Mouse (Mus musculus): ENCODE results near the gene Ercc5. TPM values are rescaled to one million over a fixed set of nuclear protein-coding genes. Genes with fewer than 3 reads are reported as not detected.

The Ercc5 gene
- polyA plus RNA-seq, 1 experiment: 14.5 TPM

GRCm38 (mm10) chr1:44167859-44168383 is 20.4 kb downstream of the Ercc5 start:
- no peak for TF ChIP-seq CTCF (IDR thresholded peaks at IDR 0.05; ENCODE audit: low read depth, low read length)
- no peak for TF ChIP-seq POLR2A (IDR thresholded peaks at IDR 0.05; ENCODE audit: borderline replicate concordance, low read depth, low read length)
- H3K4me3 ChIP-seq (ENCODE audit: insufficient read depth, low read length): no peak overlapping the region
- H3K27ac ChIP-seq (ENCODE audit: insufficient read depth, low read depth, low read length): no peak overlapping the region
- no peaks in the 10 kb centered on the region for H3K4me1 ChIP-seq (ENCODE audit: control insufficient read depth, insufficient read depth, low read length)

GRCm38 (mm10) chr1:44172656-44173055 is 25.1 kb downstream of the Ercc5 start:
- Histone ChIP-seq H3K27ac (ENCODE audit: insufficient read depth, low read depth, low read length) (no peak overlapping the region), H3K4me3 (ENCODE audit: insufficient read depth, low read length) (no peak overlapping the region), H3K4me1 (ENCODE audit: control insufficient read depth, insufficient read depth, low read length) (no peaks in the 10 kb centered on the region)
- TF ChIP-seq CTCF (IDR thresholded peaks at IDR 0.05; ENCODE audit: low read depth, low read length): no peak
- no peak for TF ChIP-seq POLR2A (IDR thresholded peaks at IDR 0.05; ENCODE audit: borderline replicate concordance, low read depth, low read length)

GRCm38 (mm10) chr1:44173903-44174302 is 26.4 kb downstream of the Ercc5 start:
- TF ChIP-seq POLR2A (IDR thresholded peaks at IDR 0.05; ENCODE audit: borderline replicate concordance, low read depth, low read length) (no peak), CTCF (IDR thresholded peaks at IDR 0.05; ENCODE audit: low read depth, low read length) (no peak)
- H3K4me3 ChIP-seq (ENCODE audit: insufficient read depth, low read length): no peak overlapping the region
- H3K4me1 ChIP-seq (ENCODE audit: control insufficient read depth, insufficient read depth, low read length): no peaks in the 10 kb centered on the region
- no peak overlapping the region for H3K27ac ChIP-seq (ENCODE audit: insufficient read depth, low read depth, low read length)

- no peak overlapping the region for H3K27ac ChIP-seq (ENCODE audit: insufficient read depth, low read depth, low read length)
- no peaks in the 10 kb centered on the region for H3K4me1 ChIP-seq (ENCODE audit: control insufficient read depth, insufficient read depth, low read length)
- H3K4me3 ChIP-seq (ENCODE audit: insufficient read depth, low read length): no peak overlapping the region
- no peak for TF ChIP-seq POLR2A (IDR thresholded peaks at IDR 0.05; ENCODE audit: borderline replicate concordance, low read depth, low read length)
- TF ChIP-seq CTCF (IDR thresholded peaks at IDR 0.05; ENCODE audit: low read depth, low read length): no peak
Measured at GRCm38 (mm10) chr1:44178086-44178485, 30.5 kb downstream of the Ercc5 start.

GRCm38 (mm10) chr1:44186396-44186795 is 38.9 kb downstream of the Ercc5 start:
- Histone ChIP-seq H3K4me1 (ENCODE audit: control insufficient read depth, insufficient read depth, low read length) (no peaks in the 10 kb centered on the region), H3K4me3 (ENCODE audit: insufficient read depth, low read length) (no peak overlapping the region), H3K27ac (ENCODE audit: insufficient read depth, low read depth, low read length) (no peak overlapping the region)
- no peak for TF ChIP-seq CTCF (IDR thresholded peaks at IDR 0.05; ENCODE audit: low read depth, low read length)
- TF ChIP-seq POLR2A (IDR thresholded peaks at IDR 0.05; ENCODE audit: borderline replicate concordance, low read depth, low read length): no peak

- Histone ChIP-seq H3K27ac (ENCODE audit: insufficient read depth, low read depth, low read length) (no peak overlapping the region), H3K4me1 (ENCODE audit: control insufficient read depth, insufficient read depth, low read length) (peaks cover 3% of the 10 kb centered on the region; the same call in 1 of the 2 replicates), H3K4me3 (ENCODE audit: insufficient read depth, low read length) (peak overlapping the region; percentile 52)
- TF ChIP-seq POLR2A (IDR thresholded peaks at IDR 0.05; ENCODE audit: borderline replicate concordance, low read depth, low read length) (no peak), CTCF (IDR thresholded peaks at IDR 0.05; ENCODE audit: low read depth, low read length) (no peak)
Measured at GRCm38 (mm10) chr1:44198273-44199171, 51.0 kb downstream of the Ercc5 start.

- Histone ChIP-seq H3K27ac (ENCODE audit: insufficient read depth, low read depth, low read length) (no peak overlapping the region), H3K4me3 (ENCODE audit: insufficient read depth, low read length) (no peak overlapping the region), H3K4me1 (ENCODE audit: control insufficient read depth, insufficient read depth, low read length) (peaks cover 3% of the 10 kb centered on the region; the same call in 1 of the 2 replicates)
- TF ChIP-seq POLR2A (IDR thresholded peaks at IDR 0.05; ENCODE audit: borderline replicate concordance, low read depth, low read length): no peak
- TF ChIP-seq CTCF (IDR thresholded peaks at IDR 0.05; ENCODE audit: low read depth, low read length): no peak
Measured at GRCm38 (mm10) chr1:44202876-44203275, 55.3 kb downstream of the Ercc5 start.

GRCm38 (mm10) chr1:44214443-44214842 is 66.9 kb downstream of the Ercc5 start:
- Histone ChIP-seq H3K27ac (ENCODE audit: insufficient read depth, low read depth, low read length) (no peak overlapping the region), H3K4me1 (ENCODE audit: control insufficient read depth, insufficient read depth, low read length) (no peaks in the 10 kb centered on the region), H3K4me3 (ENCODE audit: insufficient read depth, low read length) (no peak overlapping the region)
- no peak for TF ChIP-seq CTCF (IDR thresholded peaks at IDR 0.05; ENCODE audit: low read depth, low read length)

- no peaks in the 10 kb centered on the region for H3K4me1 ChIP-seq (ENCODE audit: control insufficient read depth, insufficient read depth, low read length)
- no peak for TF ChIP-seq CTCF (IDR thresholded peaks at IDR 0.05; ENCODE audit: low read depth, low read length)
- no peak for TF ChIP-seq POLR2A (IDR thresholded peaks at IDR 0.05; ENCODE audit: borderline replicate concordance, low read depth, low read length)
Measured at GRCm38 (mm10) chr1:44216352-44217116, 69.0 kb downstream of the Ercc5 start.

GRCm38 (mm10) chr1:44217118-44217517 is 69.6 kb downstream of the Ercc5 start:
- TF ChIP-seq CTCF (IDR thresholded peaks at IDR 0.05; ENCODE audit: low read depth, low read length) (no peak), POLR2A (IDR thresholded peaks at IDR 0.05; ENCODE audit: borderline replicate concordance, low read depth, low read length) (no peak)
- H3K4me3 ChIP-seq (ENCODE audit: insufficient read depth, low read length): no peak overlapping the region
- H3K27ac ChIP-seq (ENCODE audit: insufficient read depth, low read depth, low read length): no peak overlapping the region
- H3K4me1 ChIP-seq (ENCODE audit: control insufficient read depth, insufficient read depth, low read length): no peaks in the 10 kb centered on the region

More at GRCm38 (mm10) chr1:44216352-44217116, 69.0 kb downstream of the Ercc5 start:
- H3K27ac ChIP-seq (ENCODE audit: insufficient read depth, low read depth, low read length): no peak overlapping the region
- H3K4me3 ChIP-seq (ENCODE audit: insufficient read depth, low read length): no peak overlapping the region

Measured in bone marrow macrophage, adult 2 months (primary cell).